Mouse (Mus musculus) gastrocnemius, adult 18-20 months (tissue): ENCODE measurements around the gene Tmbim4. TPM values are rescaled to one million over a fixed set of nuclear protein-coding genes. Genes with fewer than 3 reads are reported as not detected.
A peak's percentile ranks its signal among the peaks of the same experiment; 100 is the strongest.

Experiments
- DNase-seq: peaks from one replicate; pipeline ENCODE4 v3.0.0; 2021; ENCODE audit warnings: low spot score
- total RNA-seq, 2 experiments: library from RNA; stranded (reverse); gene quantifications; 2 replicates each; pipeline ENCODE4 v1.2.3; 2021

Tmbim4 gene
- total RNA-seq, 2 experiments from 2014 or later = 76.7 to 79.2 TPM

GRCm38 (mm10) chr10:120239476-120239875 lies 38.1 kb downstream of the Tmbim4 start:
- DNase-seq = no peak

DNA sequence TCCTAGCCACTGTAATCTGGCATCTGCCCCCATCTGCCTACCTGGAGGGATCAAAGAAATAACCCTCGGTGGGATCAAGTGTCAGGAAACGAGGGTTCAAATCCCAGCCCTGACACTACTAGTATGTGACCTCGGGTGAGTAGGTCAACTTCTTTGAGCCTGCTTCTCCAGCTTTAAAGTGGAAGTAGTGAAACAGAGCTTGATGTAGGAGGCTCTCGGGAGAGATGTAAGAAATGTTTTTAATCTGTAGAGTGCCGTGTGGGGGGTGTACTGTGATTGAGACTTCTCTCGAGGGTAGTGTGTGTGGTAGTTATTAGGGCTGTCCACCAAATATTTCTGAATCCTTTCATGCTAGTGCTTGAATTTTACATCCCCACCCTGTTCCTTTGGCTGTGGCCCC lies 41.0 kb downstream of the Tmbim4 start:
- DNase-seq = no peak

DNA sequence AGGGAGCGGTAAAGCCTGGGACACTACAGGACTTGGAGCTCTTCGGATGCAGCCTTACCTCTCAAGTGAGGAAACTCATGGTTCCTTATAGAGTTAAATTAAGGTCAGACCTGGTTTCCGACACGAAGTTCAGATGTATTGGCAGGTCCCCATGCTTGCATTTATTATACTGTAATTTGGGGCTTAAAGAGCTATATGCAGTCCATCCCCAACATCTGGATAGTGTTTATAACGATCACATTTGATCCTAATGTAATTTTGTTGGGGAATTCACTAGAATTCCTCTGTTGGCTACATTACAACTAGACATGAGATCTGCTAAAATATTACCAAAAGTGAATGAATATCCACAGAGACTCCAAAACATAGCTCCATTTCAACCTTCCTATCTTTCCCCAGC lies 44.3 kb downstream of the Tmbim4 start:
- DNase-seq = no peak

- peak; percentile 36 for DNase-seq
Observed at GRCm38 (mm10) chr10:120246994-120247750, 45.8 kb downstream of the Tmbim4 start.

GRCm38 (mm10) chr10:120250911-120251683 lies 49.7 kb downstream of the Tmbim4 start:
- no peak for DNase-seq

GRCm38 (mm10) chr10:120251791-120252190 lies 50.4 kb downstream of the Tmbim4 start:
- no peak for DNase-seq

GRCm38 (mm10) chr10:120252800-120253199 lies 51.4 kb downstream of the Tmbim4 start:
- no peak for DNase-seq

- DNase-seq = peak; percentile 8
Observed at GRCm38 (mm10) chr10:120257231-120257630, 55.8 kb downstream of the Tmbim4 start.

GRCm38 (mm10) chr10:120267790-120268189 lies 66.4 kb downstream of the Tmbim4 start:
- DNase-seq = no peak

GRCm38 (mm10) chr10:120269946-120270345 lies 68.6 kb downstream of the Tmbim4 start:
- DNase-seq = no peak

GRCm38 (mm10) chr10:120270777-120271176 lies 69.4 kb downstream of the Tmbim4 start:
- peak; percentile 27 for DNase-seq

DNA sequence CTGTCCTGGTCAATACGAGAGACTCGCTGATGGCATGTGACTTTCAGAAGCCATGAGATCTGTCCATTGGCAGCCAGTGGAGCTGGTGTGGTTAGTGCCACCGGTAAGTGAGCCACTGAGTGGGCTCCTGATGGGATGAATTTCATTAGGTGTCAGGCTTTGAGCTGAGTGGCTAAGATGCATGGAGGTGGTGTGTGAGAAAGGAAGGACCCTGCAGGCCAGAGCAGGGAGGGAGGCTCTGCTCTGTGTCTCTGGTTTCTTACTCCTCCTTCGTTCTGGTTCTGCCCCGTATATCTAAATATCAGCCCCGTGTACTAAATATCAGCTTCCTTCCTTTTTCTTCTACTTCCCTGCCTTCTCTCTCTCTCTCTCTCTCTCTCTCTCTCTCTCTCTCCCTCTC lies 69.9 kb downstream of the Tmbim4 start:
- no peak for DNase-seq

DNA sequence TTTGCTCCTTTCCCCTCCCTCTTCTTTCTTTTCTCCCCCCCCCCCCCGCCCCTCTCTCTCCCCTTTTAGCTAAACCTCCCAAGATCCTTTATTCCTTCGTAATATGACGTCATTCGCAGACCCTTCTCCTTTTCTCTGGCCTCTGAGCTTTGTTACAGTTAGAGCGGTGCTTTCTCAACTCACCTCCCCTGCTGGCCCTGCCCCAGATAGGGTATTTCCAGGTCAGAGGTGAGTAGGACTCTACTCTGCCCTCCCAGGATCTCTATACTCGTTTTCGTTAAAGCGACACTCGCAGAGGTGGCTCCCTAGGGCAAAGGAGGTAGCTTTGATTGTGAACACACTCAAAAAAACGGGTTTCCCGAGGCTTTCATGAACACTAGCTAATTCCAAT lies 70.5 kb downstream of the Tmbim4 start:
- no peak for DNase-seq

- DNase-seq = no peak
Observed at GRCm38 (mm10) chr10:120272270-120272883, 71.0 kb downstream of the Tmbim4 start.

GRCm38 (mm10) chr10:120273335-120273734 lies 71.9 kb downstream of the Tmbim4 start:
- no peak for DNase-seq

Other genes starting within 250 kb of the Tmbim4 start
- 1 to 10 TPM; 5.0 to 6.8 TPM for gene Helb, start 88.6 kb upstream of the Tmbim4 start, total RNA-seq
- 1 to 10 TPM; 1.9 to 2.9 TPM for gene Irak3, start 540 bp downstream of the Tmbim4 start, total RNA-seq
- gene Llph, start 25.5 kb downstream of the Tmbim4 start, total RNA-seq = 10 to 100 TPM; 15.9 to 17.3 TPM